Mouse (Mus musculus): ENCODE measurements around the gene Synm.

Synm gene

DNA sequence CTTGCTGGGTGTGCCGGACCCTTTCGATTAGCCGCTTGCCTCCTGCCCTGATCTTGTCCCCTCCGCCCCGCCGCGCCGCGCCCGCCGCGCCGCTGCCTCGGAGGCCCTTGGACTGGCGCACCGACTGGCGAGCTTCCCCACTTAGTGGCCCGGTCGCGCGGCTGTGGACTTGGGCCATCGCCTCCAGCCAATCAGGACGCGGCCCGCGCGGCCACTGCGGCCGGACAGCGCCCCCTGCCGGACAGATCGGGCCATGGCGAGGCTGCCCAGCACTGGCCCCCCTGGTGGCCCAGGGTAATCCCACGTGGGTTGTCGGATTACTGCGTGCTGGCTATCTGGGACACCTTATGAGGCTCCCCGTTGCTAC is at the start of gene Synm:
TSS of gene Synm (minus strand) at position 114 of the 367 bp plus-strand sequence.
- peak; percentile 90 to 91 for DNase-seq (ENCODE audit: low spot score in 2 of 2)

DNA sequence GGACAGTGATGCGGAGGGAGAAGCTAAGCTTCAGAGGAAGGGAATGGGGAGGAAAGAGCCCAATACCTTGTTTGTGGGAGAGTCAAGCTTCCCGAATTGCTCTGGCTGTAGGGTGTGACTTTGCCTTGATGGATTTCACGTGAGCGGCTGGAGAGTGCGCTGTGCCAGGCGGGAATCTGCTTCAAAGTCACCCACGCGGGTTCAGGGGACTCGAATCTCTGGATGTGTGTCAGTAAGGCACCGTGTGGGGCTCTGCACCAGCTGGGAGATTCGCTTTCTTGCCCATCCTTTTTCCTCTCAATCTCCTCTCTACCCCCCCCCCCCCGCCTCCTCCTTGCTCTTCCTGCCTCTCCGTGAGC is 44.3 kb upstream of the Synm start:
- DNase-seq (ENCODE audit: low spot score in 2 of 2) = no peak

DNA sequence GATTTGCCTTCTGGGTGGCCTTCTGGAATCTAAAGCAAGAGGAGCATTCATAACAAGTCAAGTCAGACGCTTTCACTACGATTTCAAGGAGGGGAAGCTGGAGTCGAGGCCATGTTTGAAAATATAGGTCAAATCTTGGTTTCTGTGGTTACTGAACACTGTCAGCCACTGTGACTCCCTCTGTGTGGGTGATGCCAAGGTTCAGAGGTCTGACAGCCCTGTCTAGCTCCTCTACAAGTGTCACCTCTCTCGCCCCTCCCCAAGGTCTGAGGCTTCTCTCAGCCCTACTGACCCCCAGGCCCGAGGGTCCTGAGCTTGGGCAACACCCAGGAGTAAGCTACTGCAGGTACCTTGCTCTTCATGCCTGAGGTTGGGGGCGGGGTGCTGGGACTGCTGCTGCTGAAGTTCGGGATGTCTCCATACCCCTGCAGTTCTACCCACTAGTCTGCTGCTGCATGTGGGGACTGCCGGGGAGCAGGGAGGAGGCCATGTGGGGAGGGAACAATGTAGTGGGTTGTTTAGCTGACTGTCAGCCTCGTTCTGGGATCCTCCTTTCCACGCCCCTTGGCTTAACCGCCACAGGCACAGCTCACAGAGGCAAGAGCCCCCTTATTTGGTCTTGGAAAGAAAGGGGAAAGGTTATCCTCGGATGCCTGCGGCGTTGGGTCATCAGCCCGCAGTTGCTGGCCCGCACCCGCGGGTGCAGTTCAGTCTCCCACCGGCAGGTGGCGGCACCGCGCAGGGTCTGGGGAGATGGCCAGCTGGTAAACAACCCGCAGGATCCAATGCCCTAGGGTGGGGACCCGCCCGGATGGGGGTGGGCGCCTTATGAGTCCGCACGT is 43.7 kb upstream of the Synm start:
- DNase-seq (ENCODE audit: low spot score in 2 of 2) = peak; percentile 81 to 82

DNA sequence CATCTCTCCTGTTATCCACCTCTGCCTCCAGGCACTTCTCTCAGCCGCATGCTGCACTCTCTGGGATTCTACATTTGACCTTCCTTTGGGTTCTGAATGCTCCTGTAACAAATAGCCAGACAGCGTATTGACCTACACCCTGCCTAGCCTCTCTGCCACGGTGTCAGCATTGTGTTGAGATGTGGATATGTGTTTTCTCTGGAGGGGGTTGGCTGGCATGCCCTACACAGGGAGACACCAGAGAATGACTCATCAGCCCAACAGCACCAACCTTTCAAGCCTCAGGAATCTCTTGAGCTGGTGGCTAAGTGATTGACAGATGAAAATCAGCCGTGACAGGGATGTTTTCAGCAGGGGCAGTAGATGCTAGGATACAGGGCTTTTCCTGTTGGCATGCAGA is 41.5 kb upstream of the Synm start:
- no peak for DNase-seq (ENCODE audit: low spot score in 2 of 2)

DNA sequence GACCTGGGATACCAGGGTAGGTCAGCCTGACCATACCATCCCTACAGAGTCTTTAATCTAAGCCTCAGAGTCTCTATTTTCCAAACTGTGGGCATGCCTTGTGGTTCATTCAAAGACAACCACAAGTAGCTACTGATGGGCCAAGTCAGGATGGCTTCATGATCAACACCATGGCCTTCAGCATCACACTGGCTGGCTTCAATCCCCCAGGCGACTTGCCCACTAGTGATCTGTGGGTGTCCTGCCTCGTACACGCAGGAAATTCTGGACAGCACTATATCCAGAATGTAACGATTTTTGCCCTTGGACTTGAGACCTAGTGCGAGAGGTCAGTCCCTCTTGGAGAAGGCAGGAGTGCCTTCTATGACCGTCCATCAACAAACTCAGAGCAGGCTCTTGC is 41.0 kb upstream of the Synm start:
- DNase-seq (ENCODE audit: low spot score in 2 of 2) = no peak

DNA sequence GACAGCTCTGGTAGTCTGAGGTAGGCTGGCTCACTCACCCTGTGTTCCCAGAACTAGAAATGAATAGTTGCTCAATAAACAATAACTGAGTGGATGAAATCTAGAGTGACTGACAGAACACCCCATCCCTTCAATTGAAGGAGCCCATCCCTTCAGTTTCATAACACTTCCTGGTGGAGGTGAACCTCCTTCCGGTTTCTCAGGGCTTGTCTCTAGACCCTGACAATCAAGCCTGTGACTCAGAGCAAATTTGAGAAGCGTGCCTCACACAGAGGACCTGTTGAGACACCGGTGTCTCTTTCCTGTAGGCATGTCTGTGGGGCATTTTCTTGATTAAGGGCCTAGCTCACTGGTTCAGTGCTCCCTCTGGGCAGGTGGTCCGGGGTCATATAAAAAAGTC is 38.9 kb upstream of the Synm start:
- no peak for DNase-seq (ENCODE audit: low spot score in 2 of 2)

DNA sequence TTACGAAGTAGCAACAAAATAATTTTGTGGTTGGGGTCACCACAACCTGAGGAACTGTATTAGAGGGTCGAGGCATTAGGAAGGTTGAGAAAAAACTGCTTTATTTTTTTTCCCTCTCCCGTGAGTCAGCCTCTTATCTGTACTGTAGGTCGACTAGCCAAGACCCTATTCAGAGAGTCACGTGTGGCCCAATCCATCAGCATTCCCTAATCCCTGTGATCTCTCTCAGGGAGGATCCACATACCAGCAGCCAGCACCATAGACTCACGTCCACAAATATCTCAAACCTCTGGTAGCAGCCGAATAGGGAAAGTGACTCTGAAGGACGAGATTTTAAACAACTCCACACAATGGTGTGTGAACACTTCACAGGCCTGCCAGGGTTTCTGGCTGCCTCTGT is 37.5 kb upstream of the Synm start:
- no peak for DNase-seq (ENCODE audit: low spot score in 2 of 2)

DNA sequence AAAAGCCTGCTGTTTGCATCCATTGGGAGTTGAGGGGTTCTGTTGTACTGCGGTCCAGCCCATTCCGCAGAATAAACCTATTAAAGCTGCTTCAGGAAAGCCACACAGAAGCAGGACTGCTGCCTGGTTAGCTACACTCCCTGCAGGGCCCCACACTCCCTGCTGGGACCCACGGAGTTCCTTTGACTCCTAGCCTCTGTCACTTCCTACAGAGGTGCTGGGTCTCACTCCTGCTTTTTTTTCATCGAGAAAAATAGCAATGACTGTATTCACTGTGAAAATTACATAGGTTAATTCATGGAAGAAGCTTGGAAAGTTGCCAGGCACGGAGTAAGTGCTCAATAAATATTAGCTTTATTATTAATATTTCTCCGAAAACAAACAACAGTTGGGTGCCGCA is 33.9 kb upstream of the Synm start:
- DNase-seq (ENCODE audit: low spot score in 2 of 2) = no peak

DNA sequence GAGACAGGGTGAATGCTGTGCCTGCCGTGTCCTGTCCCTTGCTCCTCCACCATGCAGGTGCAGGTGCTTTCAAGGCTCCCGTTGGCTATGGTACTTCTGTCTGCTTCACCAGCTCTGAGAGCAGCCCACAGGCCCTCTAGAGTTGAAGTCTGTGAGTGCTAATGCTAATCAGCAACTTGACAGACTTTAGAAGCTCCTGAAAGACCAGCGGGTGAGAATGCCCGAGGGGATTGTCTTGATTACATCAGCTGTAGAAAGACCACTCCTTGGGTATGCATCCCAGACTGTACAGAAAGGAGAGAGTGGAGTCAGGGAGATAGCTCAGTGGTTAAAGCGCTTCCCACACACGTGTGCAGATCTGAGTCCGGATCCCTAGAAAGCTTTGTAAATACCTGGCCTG is 31.7 kb upstream of the Synm start:
- no peak for DNase-seq (ENCODE audit: low spot score in 2 of 2)

DNA sequence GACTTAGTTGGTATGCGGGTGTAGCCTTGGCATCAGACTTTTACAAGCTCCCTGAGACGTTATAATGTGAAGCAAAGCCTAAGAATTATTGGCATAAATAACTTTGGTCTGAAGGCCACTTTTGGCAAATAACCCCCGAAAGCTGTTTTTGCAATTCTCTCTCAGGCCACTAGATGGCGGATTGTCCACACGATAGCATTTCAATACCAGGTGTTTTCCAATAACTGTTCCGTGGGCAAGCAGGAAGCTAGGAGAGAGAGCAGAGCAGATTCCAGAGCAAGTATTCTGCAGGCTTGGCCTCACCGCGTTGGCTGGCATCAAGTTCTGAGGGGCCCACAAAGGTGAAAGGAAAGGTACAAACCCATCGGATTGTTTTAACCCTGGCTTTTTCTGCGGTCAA is 29.2 kb upstream of the Synm start:
- DNase-seq (ENCODE audit: low spot score in 2 of 2) = peak; percentile 63 to 79

DNA sequence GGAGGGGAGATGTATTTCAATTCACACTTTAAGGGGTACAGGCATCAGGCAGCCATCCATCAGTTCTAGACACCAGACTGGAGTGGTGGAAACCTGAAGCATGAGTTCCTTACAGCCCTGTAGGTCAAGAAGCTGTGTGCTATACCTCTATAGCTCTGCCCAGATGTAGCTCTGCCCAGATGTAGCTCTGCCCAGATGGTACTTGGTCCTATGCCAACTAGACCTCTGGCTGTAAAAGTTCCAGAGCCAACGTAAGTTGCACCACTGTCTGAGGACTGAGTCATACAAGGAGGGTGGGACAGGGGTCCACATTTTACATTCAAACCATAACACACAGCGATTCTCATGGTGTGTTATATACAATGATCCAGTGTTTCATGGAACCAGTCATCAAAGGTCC is 28.3 kb upstream of the Synm start:
- DNase-seq (ENCODE audit: low spot score in 2 of 2) = no peak

DNA sequence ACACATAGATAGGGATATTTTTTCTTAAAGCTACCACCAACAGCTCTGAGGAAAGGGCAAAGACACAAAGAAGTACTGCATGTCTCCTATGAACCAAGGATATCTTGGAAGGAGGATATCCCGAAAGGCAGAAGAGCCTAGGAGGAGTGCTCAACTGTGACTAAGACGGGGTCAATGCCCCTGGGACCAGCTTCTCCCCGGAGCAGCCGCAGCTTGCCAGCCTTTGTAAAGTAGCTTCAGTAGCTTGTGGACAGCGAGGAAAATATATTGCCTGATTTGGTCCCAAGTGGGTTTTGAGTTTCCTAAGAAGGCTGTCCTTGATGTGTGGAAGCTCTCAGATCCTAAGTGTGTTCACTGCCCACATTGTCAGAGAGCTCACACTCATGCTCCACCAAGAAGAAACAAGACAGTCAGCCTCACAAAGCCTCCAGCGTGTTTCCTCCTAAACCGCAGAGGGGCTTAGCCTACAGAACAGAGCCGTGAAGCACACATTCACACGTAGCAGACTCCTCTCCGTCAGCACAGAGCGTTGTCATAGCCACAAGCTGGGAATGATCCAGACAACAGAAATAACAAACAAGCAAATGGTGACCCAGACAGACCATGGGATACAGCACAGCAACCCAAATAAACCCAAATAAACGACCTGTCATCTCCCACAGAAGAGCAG is 17.2 kb upstream of the Synm start:
- DNase-seq (ENCODE audit: low spot score in 2 of 2) = no peak

DNA sequence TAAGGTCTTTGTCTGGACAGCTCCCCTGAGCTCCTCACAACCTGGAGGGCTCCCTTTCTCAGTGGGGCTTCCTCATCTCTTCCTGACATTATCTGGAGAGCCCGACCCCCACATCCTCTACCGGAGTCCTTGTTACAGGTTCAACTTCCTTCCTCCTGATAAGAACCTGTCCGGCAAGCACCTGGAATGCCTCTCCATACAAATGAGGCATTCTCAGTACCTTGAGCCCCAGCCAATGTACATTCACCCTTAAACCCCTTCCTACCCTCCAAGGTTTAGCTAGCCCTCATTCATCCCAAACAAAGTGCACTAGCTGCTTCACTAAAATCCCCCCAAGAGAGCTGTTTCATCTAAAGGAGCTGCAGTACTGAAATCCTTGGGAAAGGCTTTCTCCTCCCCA is 16.1 kb upstream of the Synm start:
- DNase-seq (ENCODE audit: low spot score in 2 of 2) = no peak

DNA sequence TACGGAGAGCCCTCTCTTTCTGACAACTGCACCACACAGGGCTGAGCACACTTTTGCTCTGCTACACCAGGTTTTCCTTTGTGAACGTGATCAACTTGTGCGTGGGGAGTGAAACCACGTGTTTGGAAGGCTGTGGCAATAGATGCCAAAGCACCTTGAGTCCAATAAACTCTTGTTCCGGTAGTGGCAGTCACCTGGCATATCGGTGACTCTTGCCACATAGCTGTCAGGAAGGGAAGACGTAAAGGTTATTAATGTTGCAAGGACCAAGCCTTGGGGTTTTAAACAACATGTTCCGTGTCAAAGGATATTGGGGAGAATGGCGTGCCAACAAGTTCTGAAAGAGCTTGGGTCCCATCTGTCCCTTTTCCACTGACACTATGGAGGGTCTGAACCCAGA is 12.7 kb upstream of the Synm start:
- no peak for DNase-seq (ENCODE audit: low spot score in 2 of 2)

DNA sequence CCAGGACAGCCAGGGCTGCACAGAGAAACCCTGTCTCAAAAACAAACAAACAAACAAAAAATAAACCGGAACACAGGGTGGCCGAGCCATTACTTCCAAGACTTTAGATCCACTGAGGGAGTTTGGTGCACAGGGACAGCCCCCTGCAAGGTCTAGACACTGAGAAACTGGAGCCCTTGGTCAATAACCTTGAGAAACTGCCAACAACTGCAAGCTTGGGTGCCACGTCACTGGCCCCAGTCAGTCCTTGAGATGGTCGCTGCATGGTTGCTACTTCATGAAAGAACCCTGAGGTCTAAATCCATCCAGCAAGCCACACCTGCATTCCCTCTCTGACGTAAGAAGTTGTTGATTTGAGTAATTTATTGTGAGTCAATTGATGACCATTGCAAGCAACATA is 9.9 kb upstream of the Synm start:
- DNase-seq (ENCODE audit: low spot score in 2 of 2) = no peak

DNA sequence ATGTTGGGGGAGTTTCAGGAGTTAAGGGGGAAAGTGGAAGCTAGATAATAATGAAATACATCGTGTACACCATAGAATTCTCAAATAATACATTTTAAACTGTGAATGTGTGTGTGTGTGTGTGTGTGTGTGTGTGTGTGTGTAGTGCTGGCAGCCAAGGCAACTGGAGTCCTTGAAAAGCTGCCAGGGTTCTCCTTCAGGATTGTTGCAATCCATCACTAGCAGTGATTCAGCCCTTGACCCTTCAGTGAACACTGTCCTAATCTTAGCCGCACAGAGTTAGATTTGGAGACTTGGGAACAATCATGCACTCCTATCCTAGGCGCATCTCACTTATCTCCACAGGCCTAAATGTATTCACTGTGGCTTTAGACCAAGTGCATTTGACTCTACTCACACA is 8.6 kb upstream of the Synm start:
- DNase-seq (ENCODE audit: low spot score in 2 of 2) = no peak

DNA sequence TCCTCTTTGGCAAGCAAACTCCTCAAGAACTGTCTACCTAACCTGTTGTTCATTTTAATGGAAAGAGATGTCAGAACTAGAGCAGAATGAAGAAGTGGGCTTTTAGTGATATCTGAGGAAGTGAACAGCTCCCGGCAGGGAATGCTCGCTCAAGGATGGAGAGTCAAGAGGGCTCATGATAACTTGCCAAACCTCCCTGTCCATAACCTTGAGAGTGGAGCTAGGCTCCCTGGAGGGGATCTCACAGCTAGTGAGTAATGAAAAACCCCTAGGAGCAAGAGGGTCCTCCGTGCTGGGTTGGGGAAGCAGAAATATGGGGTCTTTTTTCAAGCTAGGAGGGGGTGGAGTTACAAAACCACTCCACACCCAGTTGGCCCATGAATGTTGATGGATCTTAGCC is 4.1 kb upstream of the Synm start:
- no peak for DNase-seq (ENCODE audit: low spot score in 2 of 2)

DNA sequence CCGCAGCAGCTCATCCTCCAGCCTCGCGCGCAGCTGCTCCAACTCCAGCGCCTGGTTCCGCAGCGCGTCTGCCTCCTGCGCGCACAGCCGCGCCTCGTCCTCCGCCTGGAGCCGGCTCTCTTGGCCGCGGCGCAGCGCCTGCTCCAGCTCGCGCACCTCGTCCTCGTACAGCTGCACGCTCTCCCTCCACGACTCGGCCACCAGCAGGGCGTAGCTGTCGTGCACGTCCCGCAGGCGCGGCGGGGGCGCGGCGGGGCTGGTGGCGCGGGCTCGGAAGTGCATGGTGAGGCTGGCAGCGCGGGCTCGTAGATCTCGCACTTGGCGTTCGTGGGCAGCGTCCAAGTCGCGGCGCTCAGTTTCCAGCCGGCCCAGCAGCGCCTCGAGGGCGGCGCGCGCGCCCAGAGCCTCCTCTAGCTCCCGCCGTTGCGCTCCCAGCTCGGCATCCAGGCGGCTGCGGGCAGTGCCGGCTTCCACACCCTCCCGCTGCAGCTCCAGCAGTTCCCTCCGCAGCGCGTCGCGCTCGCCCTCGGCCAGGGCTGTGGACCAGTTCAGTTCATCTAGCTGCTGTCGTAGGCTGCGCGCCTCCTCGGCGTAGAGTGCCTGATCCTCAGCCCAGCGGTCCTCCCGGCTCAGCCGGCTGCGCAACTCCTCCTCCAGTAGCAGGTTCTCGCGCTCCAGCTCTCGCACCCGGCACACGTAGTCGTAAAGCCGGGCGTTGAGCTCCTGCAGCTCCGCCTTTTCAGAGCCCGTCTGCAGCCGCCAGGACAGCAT is 499 bp downstream of the Synm start:
- peak; percentile 79 to 80 for DNase-seq (ENCODE audit: low spot score in 2 of 2)

DNA sequence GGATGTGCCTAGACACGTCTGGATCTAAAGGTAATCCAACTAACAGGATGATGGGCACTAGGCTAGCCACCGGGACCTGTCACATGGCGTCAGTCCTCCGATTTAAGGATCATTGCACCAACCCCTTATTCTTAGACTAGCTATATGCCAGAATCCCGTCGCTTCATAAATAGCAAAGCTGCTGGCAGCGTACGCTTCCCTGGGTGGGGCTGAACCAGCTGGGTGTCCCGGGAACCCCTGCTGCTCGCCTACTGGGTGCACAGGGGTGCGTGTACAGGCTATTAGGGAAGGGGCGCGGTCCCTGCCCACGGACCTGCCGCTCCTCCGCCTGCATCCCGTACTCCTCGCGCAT is 1.1 kb downstream of the Synm start:
- no peak for DNase-seq (ENCODE audit: low spot score in 2 of 2)

DNA sequence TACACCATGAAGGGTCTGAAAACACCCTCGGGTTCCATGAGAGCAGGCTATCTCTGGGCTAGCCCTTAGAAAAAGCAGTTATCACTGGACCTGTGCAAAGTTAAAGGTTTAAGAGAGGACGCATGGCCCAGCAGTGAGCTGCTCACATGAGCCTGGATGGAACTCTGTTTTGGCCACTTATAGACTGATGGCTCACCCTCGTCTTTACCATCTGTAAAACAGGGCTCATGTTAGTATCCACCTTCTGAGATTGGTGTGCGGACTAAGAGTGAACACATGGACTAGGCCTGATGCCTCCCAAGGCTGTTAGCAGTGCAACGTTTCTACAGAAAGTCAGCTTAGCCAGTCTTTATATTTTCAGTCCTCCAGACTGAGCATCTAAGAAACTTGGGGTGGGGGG is 2.9 kb downstream of the Synm start:
- DNase-seq (ENCODE audit: low spot score in 2 of 2) = no peak

DNA sequence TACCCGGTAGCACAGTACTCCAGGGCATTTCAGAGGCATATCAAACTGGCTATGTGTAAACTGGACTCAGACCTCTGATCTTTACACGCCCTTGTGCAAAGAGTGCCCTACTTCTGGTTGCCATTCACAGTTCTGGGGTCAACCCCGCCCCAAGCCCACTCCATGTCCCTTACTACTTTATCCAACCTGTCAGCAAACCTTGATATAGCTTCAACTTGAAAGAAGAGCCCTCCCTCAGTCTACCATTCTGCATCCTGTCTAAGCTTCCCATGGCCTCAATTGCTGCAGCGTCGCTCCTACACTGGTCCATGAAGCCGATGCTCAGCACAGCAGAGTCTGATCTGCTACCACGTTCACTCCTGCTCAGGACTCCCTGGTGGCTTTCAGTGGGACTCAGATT is 4.2 kb downstream of the Synm start:
- no peak for DNase-seq (ENCODE audit: low spot score in 2 of 2)

DNA sequence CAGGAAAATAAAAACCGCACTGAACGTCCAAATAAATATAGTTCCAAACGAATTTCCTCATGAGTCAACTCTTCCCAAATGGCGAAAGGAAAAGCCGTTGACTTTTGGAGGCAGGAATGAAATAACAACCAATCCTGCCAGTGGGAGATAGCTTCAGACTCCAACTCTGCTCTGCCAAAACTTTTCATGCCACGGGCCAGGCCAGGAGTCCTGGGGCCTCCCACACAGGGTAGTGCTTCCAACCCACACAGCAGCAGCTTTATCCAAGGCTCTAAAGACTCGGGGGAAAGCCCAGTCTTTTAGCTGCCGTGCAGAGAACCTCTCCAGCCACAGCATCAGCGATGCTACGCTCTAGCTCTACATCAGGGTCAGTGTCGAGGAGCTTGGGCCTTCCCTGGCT is 4.9 kb downstream of the Synm start:
- DNase-seq (ENCODE audit: low spot score in 2 of 2) = no peak

Measured in frontal cortex, postnatal 36 days (tissue).